Mouse (Mus musculus): ENCODE data around the gene Unk. TPM values are rescaled to one million over a fixed set of nuclear protein-coding genes. Genes with fewer than 3 reads are reported as not detected.
"Not testable (repeated sequence)": the region's sequence is repeated elsewhere in the genome, so short reads cannot be mapped to it uniquely, and the experiment has no call there.

The Unk gene
- polyA plus RNA-seq, 1 experiment from 2014 or later = 15.0 TPM

DNA sequence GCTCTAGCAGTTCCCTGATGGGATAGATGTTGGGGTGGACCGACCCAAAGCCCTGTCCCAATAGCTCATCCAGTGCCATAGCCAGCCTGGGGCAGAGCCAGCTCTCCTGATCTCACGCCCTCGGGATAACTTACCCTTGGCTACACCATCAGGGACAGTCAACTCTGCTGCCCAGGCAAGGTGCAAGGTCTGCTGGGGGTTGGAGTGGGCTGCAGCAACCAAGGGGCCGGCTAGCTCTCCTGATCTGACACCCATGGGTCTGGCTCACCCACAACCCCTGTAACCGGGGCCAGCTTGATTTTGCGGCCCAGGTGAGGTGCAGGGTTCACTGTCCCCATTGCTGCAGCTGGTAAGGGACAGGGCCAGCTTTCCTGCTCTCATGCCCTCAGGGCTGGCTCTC, 61.5 kb downstream of the Unk start:
- TF ChIP-seq CTCF (IDR thresholded peaks at IDR 0.05) = no peak
- TF ChIP-seq EP300 (IDR thresholded peaks at IDR 0.05) = no peak
- 89% methylated on average over 6 of the region's 6 CpGs for WGBS
- Histone ChIP-seq H3K4me2 (replicated peaks; ENCODE audit: low read depth, low read length) (no peak overlapping the region), H3K9me3 (ENCODE audit: low read length) (no peaks in the 10 kb centered on the region), H3K36me3 (ENCODE audit: insufficient read depth, low read length) (no peaks in the 10 kb centered on the region), H3K4me1 (ENCODE audit: insufficient read depth, low read depth, low read length) (no peaks in the 10 kb centered on the region), H3K27me3 (replicated peaks; ENCODE audit: insufficient read depth, low read length) (no peaks in the 10 kb centered on the region), H3K4me3 (ENCODE audit: low read depth, low read length) (no peak overlapping the region), H3K27ac (ENCODE audit: low read length) (no peak overlapping the region), H3K9ac (replicated peaks; ENCODE audit: low read depth) (no peak overlapping the region)
- DNase-seq (ENCODE audit: low spot score) (no peak), ATAC-seq (no peak)

DNA sequence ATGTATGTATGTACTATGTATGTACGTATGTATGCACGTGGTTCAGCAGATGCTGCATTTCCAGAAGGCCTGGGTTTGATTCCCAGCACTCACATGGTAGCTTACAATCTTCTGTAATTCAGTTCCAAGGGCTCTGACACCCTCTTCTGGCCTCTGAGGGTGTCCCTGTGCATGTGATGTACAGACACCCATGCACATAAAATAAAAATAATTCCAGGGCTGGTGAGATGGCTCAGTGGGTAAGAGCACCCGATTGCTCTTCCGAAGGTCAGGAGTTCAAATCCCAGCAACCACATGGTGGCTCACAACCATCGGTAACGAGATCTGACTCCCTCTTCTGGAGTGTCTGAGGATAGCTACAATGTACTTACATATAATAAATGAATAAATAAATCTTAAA, 62.8 kb downstream of the Unk start:
- H3K27me3 ChIP-seq (replicated peaks; ENCODE audit: insufficient read depth, low read length); DNase-seq (ENCODE audit: low spot score); H3K9ac ChIP-seq (replicated peaks; ENCODE audit: low read depth); H3K9me3 ChIP-seq (ENCODE audit: low read length); H3K36me3 ChIP-seq (ENCODE audit: insufficient read depth, low read length); H3K4me1 ChIP-seq (ENCODE audit: insufficient read depth, low read depth, low read length); H3K27ac ChIP-seq (ENCODE audit: low read length); H3K4me3 ChIP-seq (ENCODE audit: low read depth, low read length); ATAC-seq; H3K4me2 ChIP-seq (replicated peaks; ENCODE audit: low read depth, low read length): not testable (repeated sequence)
- WGBS = 87% methylated on average over 6 of the region's 6 CpGs
- TF ChIP-seq CTCF (IDR thresholded peaks at IDR 0.05) = 0 out of 2 replicates have a peak, but pooled peaks have one; percentile 3

DNA sequence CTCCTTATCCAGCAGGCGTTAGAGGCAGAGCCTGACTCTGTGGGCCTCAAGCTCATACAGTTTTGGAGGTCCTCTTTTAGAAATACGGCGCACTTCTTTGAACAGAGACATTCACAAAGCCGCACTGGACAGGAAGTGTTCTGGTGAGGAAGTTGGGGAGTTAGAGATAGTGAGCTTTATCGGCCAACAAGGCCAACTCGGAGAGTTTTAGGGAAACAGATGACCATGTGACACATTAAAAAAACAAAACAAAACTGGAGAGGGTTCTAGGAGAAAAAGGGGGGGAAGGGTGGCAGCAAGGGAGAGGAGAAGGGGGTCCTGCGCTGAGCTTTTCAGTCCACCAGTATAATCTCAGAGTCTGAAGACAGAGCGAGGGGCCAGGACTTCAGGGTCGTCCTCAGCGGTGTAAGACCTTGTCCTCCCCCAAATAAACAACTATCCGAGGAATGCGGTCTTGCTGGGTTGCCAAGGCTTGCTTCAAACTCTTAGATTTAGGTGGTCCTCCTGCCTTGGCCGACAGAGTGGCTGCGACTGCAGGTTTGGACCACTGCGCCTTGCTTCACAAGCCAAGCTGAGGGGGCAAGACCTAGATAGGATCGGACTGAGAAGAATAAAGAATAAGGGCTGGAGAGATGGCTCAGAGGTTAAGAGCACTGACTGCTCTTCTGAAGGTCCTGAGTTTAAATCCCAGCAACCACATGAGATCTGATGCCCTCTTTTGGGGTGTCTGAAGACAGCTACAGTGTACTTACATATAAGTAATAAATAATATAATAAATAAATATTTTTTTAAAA, 63.8 kb downstream of the Unk start:
- DNase-seq (ENCODE audit: low spot score) (no peak), ATAC-seq (no peak)
- Histone ChIP-seq H3K4me3 (ENCODE audit: low read depth, low read length) (no peak overlapping the region), H3K27me3 (replicated peaks; ENCODE audit: insufficient read depth, low read length) (no peaks in the 10 kb centered on the region), H3K4me1 (ENCODE audit: insufficient read depth, low read depth, low read length) (no peaks in the 10 kb centered on the region), H3K36me3 (ENCODE audit: insufficient read depth, low read length) (no peaks in the 10 kb centered on the region), H3K27ac (ENCODE audit: low read length) (peak overlapping the region; percentile 38), H3K9ac (replicated peaks; ENCODE audit: low read depth) (no peak overlapping the region), H3K9me3 (ENCODE audit: low read length) (no peaks in the 10 kb centered on the region), H3K4me2 (replicated peaks; ENCODE audit: low read depth, low read length) (no peak overlapping the region)
- WGBS = 27% methylated on average over 16 of the region's 16 CpGs
- TF ChIP-seq EP300 (IDR thresholded peaks at IDR 0.05) = no peak
- TF ChIP-seq CTCF (IDR thresholded peaks at IDR 0.05) = no peak

DNA sequence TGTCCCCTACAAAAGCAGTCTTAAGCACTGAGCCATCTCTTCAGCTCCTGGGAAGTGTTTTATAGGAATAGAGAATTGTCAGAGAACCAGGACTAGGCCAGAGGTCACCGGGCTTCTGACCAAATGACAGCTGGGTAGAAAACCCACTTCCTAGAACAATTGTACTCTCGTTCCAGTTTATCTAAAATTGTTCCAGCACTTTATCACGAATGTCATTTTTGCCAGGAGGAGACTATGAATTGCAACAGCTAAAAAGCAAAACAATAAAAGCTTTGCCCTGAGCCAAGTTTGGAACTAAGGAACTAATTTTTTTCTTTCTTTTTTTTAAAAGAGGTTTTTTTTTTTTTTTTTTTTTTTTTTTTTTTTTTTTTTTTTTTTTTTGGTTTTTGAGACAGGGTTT, 65.5 kb downstream of the Unk start:
- H3K4me3 ChIP-seq (ENCODE audit: low read depth, low read length) = no peak overlapping the region
- no peaks in the 10 kb centered on the region for H3K27me3 ChIP-seq (replicated peaks; ENCODE audit: insufficient read depth, low read length)
- 50% methylated on average over 3 of the region's 3 CpGs for WGBS
- ATAC-seq (peak; percentile 54), DNase-seq (ENCODE audit: low spot score) (peak; percentile 87)
- H3K27ac ChIP-seq (ENCODE audit: low read length) = peak overlapping the region; percentile 15; the same call in 1 of the 2 replicates
- no peaks in the 10 kb centered on the region for H3K36me3 ChIP-seq (ENCODE audit: insufficient read depth, low read length)
- no peak overlapping the region for H3K4me2 ChIP-seq (replicated peaks; ENCODE audit: low read depth, low read length)
- H3K9me3 ChIP-seq (ENCODE audit: low read length) = no peaks in the 10 kb centered on the region
- H3K4me1 ChIP-seq (ENCODE audit: insufficient read depth, low read depth, low read length) = no peaks in the 10 kb centered on the region; the same call in 1 of the 2 replicates
- H3K9ac ChIP-seq (replicated peaks; ENCODE audit: low read depth) = no peak overlapping the region
- TF ChIP-seq EP300 (IDR thresholded peaks at IDR 0.05) = peak; percentile 57
- no peak for TF ChIP-seq CTCF (IDR thresholded peaks at IDR 0.05)

DNA sequence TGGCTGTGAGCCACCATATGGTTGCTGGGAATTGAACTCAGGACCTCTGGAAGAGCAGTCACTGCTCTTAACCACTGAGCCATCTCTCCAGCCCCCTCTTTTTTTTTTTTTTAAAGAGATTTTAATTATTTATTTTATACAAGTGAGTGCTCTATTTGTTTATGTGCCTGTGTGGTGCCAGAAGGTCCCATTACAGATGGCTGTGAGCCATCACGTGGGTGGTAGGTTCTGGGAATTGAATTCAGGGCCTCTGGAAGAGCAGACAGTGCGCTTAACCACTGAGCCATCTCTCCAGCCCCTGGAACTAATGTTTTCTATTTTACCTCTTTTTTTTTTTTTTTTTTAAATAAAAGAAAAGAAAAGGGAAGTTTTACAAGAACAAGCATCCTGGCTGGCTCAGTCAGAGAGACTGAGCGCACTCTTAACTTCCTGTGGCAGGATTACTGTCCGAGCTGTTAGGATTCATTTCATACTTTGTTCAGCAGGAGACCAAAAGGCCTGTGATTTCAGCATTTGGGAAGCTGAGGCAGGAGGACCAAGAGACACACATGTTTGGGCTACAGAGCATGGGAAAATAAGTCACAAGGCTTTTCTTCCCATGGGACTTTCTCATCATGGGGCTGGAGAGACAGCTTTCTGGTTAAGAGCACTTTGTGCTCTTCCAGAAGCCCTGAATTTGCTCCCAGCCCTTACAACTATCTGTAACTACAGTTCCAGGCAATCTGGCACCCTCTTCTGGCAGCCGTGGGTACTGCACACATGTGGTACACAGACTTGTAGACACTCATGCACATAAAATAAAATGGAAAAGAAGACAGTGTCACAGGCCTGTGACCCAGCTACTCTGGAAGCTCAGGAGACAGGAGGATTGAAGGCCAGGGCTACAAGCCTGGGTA, 66.3 kb downstream of the Unk start:
- H3K4me3 ChIP-seq (ENCODE audit: low read depth, low read length) = no peak overlapping the region
- no peak for DNase-seq (ENCODE audit: low spot score)
- no peak overlapping the region for H3K27ac ChIP-seq (ENCODE audit: low read length)
- WGBS = 85% methylated on average over 5 of the region's 5 CpGs
- no peaks in the 10 kb centered on the region for H3K36me3 ChIP-seq (ENCODE audit: insufficient read depth, low read length)
- TF ChIP-seq EP300 (IDR thresholded peaks at IDR 0.05) (no peak), CTCF (IDR thresholded peaks at IDR 0.05) (peak; percentile 66)
- ATAC-seq = no peak
- no peaks in the 10 kb centered on the region; the same call in 1 of the 2 replicates for H3K4me1 ChIP-seq (ENCODE audit: insufficient read depth, low read depth, low read length)
- no peaks in the 10 kb centered on the region for H3K9me3 ChIP-seq (ENCODE audit: low read length)
- H3K9ac ChIP-seq (replicated peaks; ENCODE audit: low read depth) = no peak overlapping the region
- no peaks in the 10 kb centered on the region for H3K27me3 ChIP-seq (replicated peaks; ENCODE audit: insufficient read depth, low read length)
- no peak overlapping the region for H3K4me2 ChIP-seq (replicated peaks; ENCODE audit: low read depth, low read length)

DNA sequence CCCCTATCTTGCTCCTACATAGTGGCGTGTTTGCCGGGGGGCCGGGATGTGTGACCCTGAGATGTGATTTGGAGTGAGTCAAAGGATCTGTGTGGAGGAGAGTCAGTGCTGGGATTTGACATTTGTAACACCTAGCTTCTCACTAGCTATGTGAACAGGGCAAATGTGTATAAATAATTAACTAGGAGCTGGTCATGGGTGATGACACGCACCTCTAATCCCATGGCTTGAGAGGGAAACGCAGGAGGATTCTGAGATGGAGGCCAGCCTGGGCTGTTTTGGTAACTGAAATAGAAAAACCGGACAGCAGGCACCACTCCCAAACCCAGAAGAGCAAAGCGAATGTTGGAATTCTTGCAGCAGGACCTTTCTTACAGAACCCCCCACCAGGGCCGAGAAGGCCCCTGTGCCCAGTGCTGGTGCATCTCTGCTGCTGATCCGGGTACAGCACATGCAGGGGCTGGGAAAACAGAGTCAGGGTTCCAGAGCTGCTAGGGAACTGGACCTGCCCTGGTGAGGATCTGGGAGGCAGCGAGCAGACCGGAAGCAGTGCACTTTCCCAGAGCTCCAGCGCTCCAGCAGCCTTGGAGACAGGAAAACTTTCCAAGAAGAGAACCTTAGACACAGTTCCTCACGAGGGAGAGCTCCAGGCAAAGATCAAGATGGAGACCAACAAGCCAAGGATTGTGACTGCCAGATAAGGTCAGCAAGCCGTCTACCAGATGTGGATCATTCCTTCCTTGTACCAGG, 68.8 kb downstream of the Unk start:
- Histone ChIP-seq H3K4me3 (ENCODE audit: low read depth, low read length) (no peak overlapping the region), H3K9ac (replicated peaks; ENCODE audit: low read depth) (no peak overlapping the region), H3K27ac (ENCODE audit: low read length) (no peak overlapping the region), H3K4me1 (ENCODE audit: insufficient read depth, low read depth, low read length) (peaks cover 16% of the 10 kb centered on the region), H3K27me3 (replicated peaks; ENCODE audit: insufficient read depth, low read length) (no peaks in the 10 kb centered on the region), H3K4me2 (replicated peaks; ENCODE audit: low read depth, low read length) (no peak overlapping the region), H3K36me3 (ENCODE audit: insufficient read depth, low read length) (no peaks in the 10 kb centered on the region), H3K9me3 (ENCODE audit: low read length) (no peaks in the 10 kb centered on the region)
- DNase-seq (ENCODE audit: low spot score) (no peak), ATAC-seq (no peak)
- TF ChIP-seq EP300 (IDR thresholded peaks at IDR 0.05) (no peak), CTCF (IDR thresholded peaks at IDR 0.05) (no peak)
- WGBS = 50% methylated on average over 14 of the region's 14 CpGs

Measured in lung, postnatal 0 days (tissue).